Mouse (Mus musculus) right cerebral cortex, postnatal 14 days (tissue): ENCODE measurements around the gene Fkbp11.

Experiments
- DNase-seq: peaks from one replicate; pipeline ENCODE4 v3.0.0; 2022

Gene Fkbp11

GRCm38 (mm10) chr15:98738796-98739195 is 10.8 kb upstream of the Fkbp11 start:
- no peak for DNase-seq

GRCm38 (mm10) chr15:98737881-98738280 is 9.9 kb upstream of the Fkbp11 start:
- DNase-seq: peak; percentile 62

- no peak for DNase-seq
Observed at GRCm38 (mm10) chr15:98736521-98736920, 8.5 kb upstream of the Fkbp11 start.

GRCm38 (mm10) chr15:98733976-98734566 is 6.1 kb upstream of the Fkbp11 start:
- DNase-seq: no peak

- no peak for DNase-seq
Observed at GRCm38 (mm10) chr15:98733370-98733769, 5.4 kb upstream of the Fkbp11 start.

- DNase-seq: no peak
Observed at GRCm38 (mm10) chr15:98732006-98732531, 4.1 kb upstream of the Fkbp11 start.

GRCm38 (mm10) chr15:98730790-98731189 is 2.8 kb upstream of the Fkbp11 start:
- DNase-seq: no peak

- DNase-seq: no peak
Observed at GRCm38 (mm10) chr15:98729791-98730545, 2.0 kb upstream of the Fkbp11 start.

GRCm38 (mm10) chr15:98728366-98728765 is 368 bp upstream of the Fkbp11 start:
- no peak for DNase-seq

- DNase-seq: no peak
Observed at GRCm38 (mm10) chr15:98726746-98727145, 1.3 kb downstream of the Fkbp11 start.

GRCm38 (mm10) chr15:98726079-98726478 is 1.9 kb downstream of the Fkbp11 start:
- no peak for DNase-seq

- no peak for DNase-seq
Observed at GRCm38 (mm10) chr15:98724441-98724840, 3.6 kb downstream of the Fkbp11 start.

GRCm38 (mm10) chr15:98722854-98723253 is 5.1 kb downstream of the Fkbp11 start:
- DNase-seq: no peak

- DNase-seq: no peak
Observed at GRCm38 (mm10) chr15:98722191-98722590, 5.8 kb downstream of the Fkbp11 start.

- DNase-seq: no peak
Observed at GRCm38 (mm10) chr15:98717301-98717700, 10.7 kb downstream of the Fkbp11 start.

- no peak for DNase-seq
Observed at GRCm38 (mm10) chr15:98714230-98714652, 13.8 kb downstream of the Fkbp11 start.

GRCm38 (mm10) chr15:98710442-98710841 is 17.6 kb downstream of the Fkbp11 start:
- DNase-seq: peak; percentile 86

- peak; percentile 90 for DNase-seq
Observed at GRCm38 (mm10) chr15:98707766-98708372, 20.1 kb downstream of the Fkbp11 start, which contains the start of gene Ccdc65. Gene Ccdc65, plus strand, starts transcription at chr15:98708207.

- DNase-seq: no peak
Observed at GRCm38 (mm10) chr15:98704312-98704711, 23.7 kb downstream of the Fkbp11 start.

GRCm38 (mm10) chr15:98699190-98700105 is 28.6 kb downstream of the Fkbp11 start:
- DNase-seq: peak; percentile 96

GRCm38 (mm10) chr15:98696216-98696615 is 31.8 kb downstream of the Fkbp11 start:
- DNase-seq: no peak

- DNase-seq: no peak
Observed at GRCm38 (mm10) chr15:98695726-98696125, 32.3 kb downstream of the Fkbp11 start.
